Mouse (Mus musculus) limb, embryonic 15.5 days (tissue): ENCODE results near the gene Brap. TPM values are rescaled to one million over a fixed set of nuclear protein-coding genes. Genes with fewer than 3 reads are reported as not detected.

Experiments used
- ATAC-seq: fragments of 200-750 bp; cut with Nextera tagmentation; 2 replicates; pipeline ENCODE4 v1.8.0; 2017; ENCODE audit warnings: low read depth, moderate TSS enrichment; ENCODE audit not compliant: insufficient number of reproducible peaks, low FRiP score, low TSS enrichment
- H3K27ac ChIP-seq: fragments of 300-500 bp; sonication (generic); 2 replicates; pipeline ENCODE4 v1.5.1; 2015; ENCODE audit warnings: moderate library complexity, mild to moderate bottlenecking, inconsistent platforms
- H3K27me3 ChIP-seq: fragments of 300-500 bp; sonication (generic); 2 replicates; pipeline ENCODE4 v1.6.1; 2015; ENCODE audit warnings: inconsistent platforms
- H3K36me3 ChIP-seq: fragments of 300-500 bp; sonication (generic); 2 replicates; pipeline ENCODE4 v1.6.1; 2015; ENCODE audit warnings: inconsistent platforms
- H3K4me1 ChIP-seq: fragments of 300-500 bp; sonication (generic); 2 replicates; pipeline ENCODE4 v1.6.1; 2015; ENCODE audit warnings: inconsistent platforms
- H3K4me2 ChIP-seq: fragments of 300-500 bp; sonication (generic); 2 replicates; pipeline ENCODE4 v1.6.1; 2015; ENCODE audit warnings: mild to moderate bottlenecking, inconsistent platforms
- H3K4me3 ChIP-seq: fragments of 300-500 bp; sonication (generic); 2 replicates; pipeline ENCODE4 v1.5.1; 2015; ENCODE audit warnings: mild to moderate bottlenecking, inconsistent platforms
- H3K9ac ChIP-seq: fragments of 300-500 bp; sonication (generic); 2 replicates; pipeline ENCODE4 v1.6.1; 2015; ENCODE audit warnings: inconsistent platforms
- H3K9me3 ChIP-seq: fragments of 300-500 bp; sonication (generic); 2 replicates; pipeline ENCODE4 v1.6.1; 2016; ENCODE audit warnings: inconsistent platforms
- WGBS: fragments of 180-500 bp; shearing (Covaris S2); methylation state at CpG from one replicate; pipeline ENCODE4 v1.1.7; 2015; 5-methylcytosine and 5-hydroxymethylcytosine counted together
- polyA plus RNA-seq: library from polyadenylated mRNA; unstranded; fragments of >200 nt; fragmentation: Nextera tagmentation; extraction: Ambion mirVana; gene quantifications from 2 replicates; pipeline ENCODE4 v1.2.1, GENCODE M21; 2015

The Brap gene
- polyA plus RNA-seq, 1 experiment from 2014 or later: 46.4 TPM

GRCm38 (mm10) chr5:121721841-121722240, 61.5 kb downstream of the Brap start:
- Histone ChIP-seq H3K27me3 (no peaks in the 10 kb centered on the region), H3K36me3 (no peaks in the 10 kb centered on the region; the same call in 1 of the 2 replicates), H3K4me1 (peaks cover 6% of the 10 kb centered on the region; the same call in 1 of the 2 replicates), H3K9ac (no peak overlapping the region), H3K4me2 (no peak overlapping the region), H3K4me3 (no peak overlapping the region), H3K27ac (no peak overlapping the region), H3K9me3 (no peaks in the 10 kb centered on the region)
- ATAC-seq: no peak
- WGBS: 62% methylated on average over 3 of the region's 3 CpGs

GRCm38 (mm10) chr5:121724678-121725077, 64.3 kb downstream of the Brap start:
- no peak overlapping the region for H3K4me3 ChIP-seq
- 85% methylated on average over 1 of the region's 1 CpGs for WGBS
- H3K4me2 ChIP-seq: no peak overlapping the region
- no peaks in the 10 kb centered on the region for H3K9me3 ChIP-seq
- H3K27ac ChIP-seq: no peak overlapping the region
- H3K36me3 ChIP-seq: peaks cover 4% of the 10 kb centered on the region; the same call in 1 of the 2 replicates
- ATAC-seq: no peak
- no peak overlapping the region for H3K9ac ChIP-seq
- H3K4me1 ChIP-seq: peaks cover 6% of the 10 kb centered on the region; the same call in 1 of the 2 replicates
- no peaks in the 10 kb centered on the region for H3K27me3 ChIP-seq

GRCm38 (mm10) chr5:121730057-121730456, 69.7 kb downstream of the Brap start:
- Histone ChIP-seq H3K27me3 (no peaks in the 10 kb centered on the region), H3K9me3 (no peaks in the 10 kb centered on the region), H3K27ac (no peak overlapping the region), H3K4me1 (no peaks in the 10 kb centered on the region), H3K36me3 (peaks cover 9% of the 10 kb centered on the region), H3K4me2 (no peak overlapping the region), H3K4me3 (no peak overlapping the region), H3K9ac (no peak overlapping the region)
- no peak for ATAC-seq
- WGBS: 93% methylated on average over 2 of the region's 2 CpGs

GRCm38 (mm10) chr5:121736641-121737040, 76.3 kb downstream of the Brap start:
- WGBS: 92% methylated on average over 3 of the region's 3 CpGs
- no peaks in the 10 kb centered on the region for H3K4me1 ChIP-seq
- no peak for ATAC-seq

More at GRCm38 (mm10) chr5:121736641-121737040, 76.3 kb downstream of the Brap start:
- Histone ChIP-seq H3K9me3 (no peaks in the 10 kb centered on the region), H3K27ac (no peak overlapping the region), H3K27me3 (no peaks in the 10 kb centered on the region), H3K4me2 (no peak overlapping the region), H3K9ac (no peak overlapping the region), H3K4me3 (no peak overlapping the region), H3K36me3 (peaks cover 5% of the 10 kb centered on the region; the same call in 1 of the 2 replicates)

Other genes with a start within 250 kb of the Brap start
- gene Tmem116, start 208.7 kb upstream of the Brap start, polyA plus RNA-seq: 1.4 and 4.6 TPM in 2 replicates
- gene Erp29, start 208.1 kb upstream of the Brap start, polyA plus RNA-seq: 198 and 203 TPM in 2 replicates
- gene Adam1b, start 157.1 kb upstream of the Brap start, polyA plus RNA-seq: 0.08 and 0.10 TPM in 2 replicates
- gene Adam1a, start 115.1 kb upstream of the Brap start, polyA plus RNA-seq: 1.5 TPM in 2 replicates
- not detected in 2 replicates for gene Gm42878, start 115.1 kb upstream of the Brap start, polyA plus RNA-seq
- gene Mapkapk5, start 114.7 kb upstream of the Brap start, polyA plus RNA-seq: 47.9 and 56.1 TPM in 2 replicates
- gene Aldh2, start 66.7 kb upstream of the Brap start, polyA plus RNA-seq: 249 and 251 TPM in 2 replicates
- gene Acad12, start 41.6 kb upstream of the Brap start, polyA plus RNA-seq: 1.8 and 3.1 TPM in 2 replicates
- 2.2 and 3.3 TPM in 2 replicates for gene Acad10, start within 50 bp of the Brap start, polyA plus RNA-seq
- 48.5 and 49.4 TPM in 2 replicates for gene Atxn2, start 50.8 kb downstream of the Brap start, polyA plus RNA-seq
- 13.1 and 14.8 TPM in 2 replicates for gene Sh2b3, start 177.1 kb downstream of the Brap start, polyA plus RNA-seq
- 28.0 and 29.0 TPM in 2 replicates for gene Pheta1, start 188.4 kb downstream of the Brap start, polyA plus RNA-seq